Mouse (Mus musculus): ENCODE results near the gene Foxn1.

DNA sequence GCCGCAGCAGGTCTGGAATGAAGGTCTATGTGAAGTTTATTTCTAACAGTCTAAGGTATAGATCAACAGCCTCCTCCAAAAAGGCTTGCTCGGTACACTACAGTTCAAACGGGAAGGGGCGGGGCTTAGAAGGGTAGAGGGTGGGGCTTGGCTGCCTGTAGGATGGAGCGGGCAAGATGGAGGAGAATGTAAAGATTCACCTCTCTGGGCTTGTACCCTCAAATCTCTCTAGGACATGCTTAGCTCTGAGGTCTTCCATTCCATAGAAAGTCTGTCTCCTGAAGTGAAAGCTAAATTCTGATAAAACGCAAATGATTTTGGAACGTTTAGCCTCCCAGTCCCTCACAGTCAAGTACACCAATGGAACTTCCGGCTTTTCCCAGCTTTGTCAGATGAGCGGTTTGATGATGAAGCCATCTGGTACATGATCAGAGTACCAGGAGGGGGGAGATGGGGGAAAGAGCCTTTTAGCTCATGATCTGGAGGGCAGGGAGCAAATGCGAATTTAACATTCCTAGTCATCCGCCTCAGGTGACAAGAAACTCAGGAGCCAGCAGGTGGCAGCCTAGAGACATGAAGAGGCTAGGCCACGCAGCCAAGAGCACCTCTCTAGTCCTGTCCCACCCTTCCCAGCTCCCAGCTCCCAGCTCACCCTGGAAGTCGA lies 26.1 kb downstream of the Foxn1 start:
- TF ChIP-seq POLR2A (IDR thresholded peaks at IDR 0.05; ENCODE audit: low read depth, low read length): no peak
- peak; percentile 88; the same call in 1 of the 2 replicates for TF ChIP-seq CTCF (IDR thresholded peaks at IDR 0.05; ENCODE audit: extremely low read depth, insufficient read length, insufficient replicate concordance, low read depth, low read length)
